Mouse (Mus musculus): ENCODE measurements at regions not wholly inside any gene's neighbourhood (a gene's known extent, or its start where the extent isn't known, plus 50 kb on each side); places are given as distances from the start of the nearest gene placed in this dataset.
A peak's percentile ranks its signal among the peaks of the same experiment; 100 is the strongest.

GRCm38 (mm10) chr13:100892647-100893071, 59.4 kb upstream of the Slc30a5 start:
- peak; percentile 33 for DNase-seq (ENCODE audit: low spot score)

GRCm38 (mm10) chr13:100892204-100892603, 59.0 kb upstream of the Slc30a5 start:
- DNase-seq (ENCODE audit: low spot score): peak; percentile 79

GRCm38 (mm10) chr13:100890457-100890856, 57.2 kb upstream of the Slc30a5 start:
- DNase-seq (ENCODE audit: low spot score): no peak

GRCm38 (mm10) chr13:100888481-100888880, 55.3 kb upstream of the Slc30a5 start:
- DNase-seq (ENCODE audit: low spot score): no peak

- no peak for DNase-seq (ENCODE audit: low spot score)
These were observed 50.5 kb upstream of the Slc30a5 start for GRCm38 (mm10) chr13:100883711-100884110.
